Mouse (Mus musculus): ENCODE data around the gene Aldoc.

Gene Aldoc

GRCm38 (mm10) chr11:78322860-78323259, at the start of gene Aldoc:
TSS of gene Aldoc (plus strand) at chr11:78322968.
- peak; percentile 57 to 87 for DNase-seq (ENCODE audit: low spot score in 2 of 2)

GRCm38 (mm10) chr11:78275596-78275995, 47.2 kb upstream of the Aldoc start:
- no peak for DNase-seq (ENCODE audit: low spot score in 2 of 2)

GRCm38 (mm10) chr11:78276169-78276568, 46.6 kb upstream of the Aldoc start:
- DNase-seq (ENCODE audit: low spot score in 2 of 2), result peak in 1 of 2 experiments; percentile 51

GRCm38 (mm10) chr11:78278853-78279252, 43.9 kb upstream of the Aldoc start:
- no peak for DNase-seq (ENCODE audit: low spot score in 2 of 2)

- DNase-seq (ENCODE audit: low spot score in 2 of 2), result no peak
Measured at GRCm38 (mm10) chr11:78279586-78279985, 43.2 kb upstream of the Aldoc start.

GRCm38 (mm10) chr11:78289146-78289763, 33.5 kb upstream of the Aldoc start:
- DNase-seq (ENCODE audit: low spot score in 2 of 2), result no peak

GRCm38 (mm10) chr11:78290654-78291053, 32.1 kb upstream of the Aldoc start, which contains the start of gene BC030499:
TSS of gene BC030499 (plus strand) at chr11:78290841.
- no peak for DNase-seq (ENCODE audit: low spot score in 2 of 2)

- DNase-seq (ENCODE audit: low spot score in 2 of 2), result no peak
Measured at GRCm38 (mm10) chr11:78294585-78294984, 28.2 kb upstream of the Aldoc start.

- no peak for DNase-seq (ENCODE audit: low spot score in 2 of 2)
Measured at GRCm38 (mm10) chr11:78300917-78301316, 21.9 kb upstream of the Aldoc start.

- DNase-seq (ENCODE audit: low spot score in 2 of 2), result peak; percentile 88 to 93
Measured at GRCm38 (mm10) chr11:78301357-78302084, 21.2 kb upstream of the Aldoc start, which contains the start of gene Spag5. TSS of gene Spag5 (plus strand) at chr11:78301529.

GRCm38 (mm10) chr11:78305272-78305671, 17.5 kb upstream of the Aldoc start:
- DNase-seq (ENCODE audit: low spot score in 2 of 2), result no peak

GRCm38 (mm10) chr11:78310861-78311511, 11.8 kb upstream of the Aldoc start:
- DNase-seq (ENCODE audit: low spot score in 2 of 2), result no peak

GRCm38 (mm10) chr11:78313662-78314061, 9.1 kb upstream of the Aldoc start:
- no peak for DNase-seq (ENCODE audit: low spot score in 2 of 2)

- DNase-seq (ENCODE audit: low spot score in 2 of 2), result no peak
Measured at GRCm38 (mm10) chr11:78318411-78318810, 4.4 kb upstream of the Aldoc start.

GRCm38 (mm10) chr11:78322076-78322831, 514 bp upstream of the Aldoc start:
- DNase-seq (ENCODE audit: low spot score in 2 of 2), result no peak

- no peak for DNase-seq (ENCODE audit: low spot score in 2 of 2)
Measured at GRCm38 (mm10) chr11:78324000-78324785, 1.4 kb downstream of the Aldoc start.

- DNase-seq (ENCODE audit: low spot score in 2 of 2), result no peak
Measured at GRCm38 (mm10) chr11:78324965-78325364, 2.2 kb downstream of the Aldoc start.

- no peak for DNase-seq (ENCODE audit: low spot score in 2 of 2)
Measured at GRCm38 (mm10) chr11:78327215-78327614, 4.4 kb downstream of the Aldoc start.

- DNase-seq (ENCODE audit: low spot score in 2 of 2), result peak; percentile 96 to 99
Measured at GRCm38 (mm10) chr11:78327634-78328511, 5.1 kb downstream of the Aldoc start, which contains the start of gene Pigs. TSS of gene Pigs (plus strand) at chr11:78328415.

GRCm38 (mm10) chr11:78328512-78329056, 5.8 kb downstream of the Aldoc start:
- no peak for DNase-seq (ENCODE audit: low spot score in 2 of 2)

All from spleen, postnatal 10 days (tissue).